Mouse (Mus musculus) brain, embryonic 18.5 days (tissue): ENCODE measurements around the gene Ypel2.
A peak's percentile ranks its signal among the peaks of the same experiment; 100 is the strongest.

Source experiments
- DNase-seq: peaks from one replicate; pipeline ENCODE4 v3.0.0-alpha.2; 2012; ENCODE audit warnings: low read depth, low spot score

The Ypel2 gene

DNA sequence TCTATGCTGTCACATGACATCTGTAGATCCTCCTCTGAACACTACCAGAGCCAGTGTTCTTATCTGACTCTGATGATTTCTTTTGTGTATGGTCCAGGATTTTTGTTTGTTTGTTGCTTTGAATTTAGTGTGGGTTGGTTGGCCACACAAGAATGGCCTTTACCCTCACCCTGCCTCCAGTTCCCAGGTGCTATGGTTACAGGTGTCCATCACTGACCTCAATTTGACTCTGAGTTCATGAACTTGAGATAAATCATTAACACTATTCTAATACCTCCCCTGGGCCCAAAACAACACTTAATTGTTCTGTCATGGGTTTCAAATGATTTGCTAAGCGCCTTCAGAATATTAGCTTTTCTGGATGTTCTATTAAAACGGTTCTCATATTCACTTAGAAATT, 61.3 kb downstream of the Ypel2 start:
- DNase-seq: no peak

DNA sequence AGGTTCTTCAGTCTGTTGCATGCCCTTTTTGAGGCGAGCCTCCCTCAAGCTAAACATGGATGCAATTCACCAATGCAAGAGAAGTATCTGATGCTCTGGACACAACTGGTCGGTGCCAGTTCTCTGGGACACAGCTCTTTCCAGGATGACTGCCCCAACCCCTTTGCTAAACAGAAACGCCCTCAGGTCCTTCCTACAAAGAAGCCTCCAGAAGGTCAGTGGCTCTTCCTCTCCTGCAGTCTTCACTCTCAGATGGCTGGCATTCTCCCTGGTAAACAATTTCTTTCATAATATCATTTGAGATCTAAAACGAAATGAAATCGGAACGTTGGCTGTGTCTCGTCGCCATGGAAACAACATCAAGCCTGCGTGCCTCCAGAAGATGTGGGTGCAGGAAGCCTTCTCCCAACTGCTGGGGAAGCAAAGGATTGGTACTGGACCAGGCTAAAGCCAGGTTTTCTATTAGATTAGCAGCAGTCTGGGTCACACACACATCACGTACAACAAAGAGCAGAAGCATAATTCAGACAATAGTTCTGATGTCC, 62.8 kb downstream of the Ypel2 start:
- peak; percentile 57 for DNase-seq

- DNase-seq: no peak
Measured at GRCm38 (mm10) chr11:86929985-86930384, 63.5 kb downstream of the Ypel2 start.

GRCm38 (mm10) chr11:86929531-86929930, 64.0 kb downstream of the Ypel2 start:
- DNase-seq: no peak

DNA sequence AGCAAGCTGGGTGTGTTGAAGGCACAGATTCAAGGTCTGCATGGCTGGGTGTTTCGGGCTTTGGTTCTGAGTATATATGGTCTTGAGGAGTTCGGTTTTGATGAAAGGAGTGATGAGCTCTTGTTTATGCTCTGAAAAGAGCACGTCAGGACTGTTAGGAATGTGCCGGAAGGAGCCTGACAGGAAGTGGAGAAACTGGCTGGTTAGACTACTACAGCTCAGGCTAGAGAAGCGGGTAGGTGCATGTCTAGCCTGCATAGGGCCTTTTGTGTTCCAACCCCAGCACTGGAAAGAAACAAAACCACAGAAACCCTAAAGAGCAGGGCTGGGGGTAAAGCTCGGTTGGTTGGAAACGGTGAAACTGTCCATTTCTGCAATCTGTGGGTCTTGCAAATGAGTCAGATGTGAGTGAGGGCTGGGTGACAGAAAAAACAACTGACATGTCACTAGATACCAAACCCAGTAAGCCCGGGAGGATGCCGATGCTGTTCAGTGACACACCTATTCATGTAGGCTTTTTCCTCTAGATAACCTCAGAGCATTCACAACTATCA, 68.3 kb downstream of the Ypel2 start:
- no peak for DNase-seq

GRCm38 (mm10) chr11:86924629-86925028, 68.9 kb downstream of the Ypel2 start:
- DNase-seq: no peak

- DNase-seq: no peak
Measured at GRCm38 (mm10) chr11:86923654-86924053, 69.9 kb downstream of the Ypel2 start.

DNA sequence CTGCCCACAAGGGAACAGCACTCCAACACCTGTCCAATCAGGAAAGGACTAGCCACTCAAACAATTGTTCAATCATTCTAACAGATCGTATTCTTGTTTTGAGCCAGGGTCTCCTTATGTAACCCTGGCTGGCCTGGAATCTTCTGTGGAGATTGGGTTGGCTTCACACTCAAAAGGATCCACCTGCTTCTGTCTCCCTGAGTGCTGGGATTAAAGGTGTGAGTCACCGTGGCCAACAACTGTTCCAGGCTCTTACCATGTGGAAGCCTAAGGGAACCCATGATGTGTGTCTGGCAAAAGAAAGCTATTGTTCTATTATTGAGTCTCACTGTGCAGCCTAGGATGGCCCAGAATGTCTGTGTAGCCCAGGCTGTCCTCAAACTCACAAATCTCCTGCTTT, 71.5 kb downstream of the Ypel2 start:
- no peak for DNase-seq

DNA sequence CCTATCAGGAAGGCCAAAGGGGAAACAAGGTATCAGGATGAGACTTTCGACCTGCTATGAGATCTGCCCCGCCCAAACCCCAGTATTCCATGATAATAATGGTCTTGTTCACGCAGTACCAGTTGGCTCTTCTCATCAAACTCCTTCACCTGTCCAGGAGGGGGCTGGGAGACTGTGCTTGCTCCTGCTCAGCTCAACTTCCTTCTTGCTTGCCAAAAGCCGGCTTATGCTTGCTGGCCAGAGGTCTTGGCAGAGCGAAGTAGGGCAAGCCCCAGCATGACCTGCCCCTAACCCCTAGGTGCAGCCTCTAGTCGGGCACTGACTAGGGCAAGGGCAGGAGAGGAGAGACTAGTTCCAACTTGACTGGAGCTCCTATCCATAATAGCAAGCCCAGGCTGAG, 72.2 kb downstream of the Ypel2 start:
- DNase-seq: no peak

- no peak for DNase-seq
Measured at GRCm38 (mm10) chr11:86920111-86921080, 73.1 kb downstream of the Ypel2 start.

GRCm38 (mm10) chr11:86919468-86919867, 74.0 kb downstream of the Ypel2 start:
- no peak for DNase-seq

- DNase-seq: no peak
Measured at GRCm38 (mm10) chr11:86917536-86917935, 76.0 kb downstream of the Ypel2 start.

GRCm38 (mm10) chr11:86916596-86917249, 76.8 kb downstream of the Ypel2 start:
- no peak for DNase-seq

- no peak for DNase-seq
Measured at GRCm38 (mm10) chr11:86914329-86914728, 79.2 kb downstream of the Ypel2 start.

GRCm38 (mm10) chr11:86910244-86910643, 83.3 kb downstream of the Ypel2 start:
- DNase-seq: no peak

- DNase-seq: no peak
Measured at GRCm38 (mm10) chr11:86909028-86909427, 84.5 kb downstream of the Ypel2 start.

DNA sequence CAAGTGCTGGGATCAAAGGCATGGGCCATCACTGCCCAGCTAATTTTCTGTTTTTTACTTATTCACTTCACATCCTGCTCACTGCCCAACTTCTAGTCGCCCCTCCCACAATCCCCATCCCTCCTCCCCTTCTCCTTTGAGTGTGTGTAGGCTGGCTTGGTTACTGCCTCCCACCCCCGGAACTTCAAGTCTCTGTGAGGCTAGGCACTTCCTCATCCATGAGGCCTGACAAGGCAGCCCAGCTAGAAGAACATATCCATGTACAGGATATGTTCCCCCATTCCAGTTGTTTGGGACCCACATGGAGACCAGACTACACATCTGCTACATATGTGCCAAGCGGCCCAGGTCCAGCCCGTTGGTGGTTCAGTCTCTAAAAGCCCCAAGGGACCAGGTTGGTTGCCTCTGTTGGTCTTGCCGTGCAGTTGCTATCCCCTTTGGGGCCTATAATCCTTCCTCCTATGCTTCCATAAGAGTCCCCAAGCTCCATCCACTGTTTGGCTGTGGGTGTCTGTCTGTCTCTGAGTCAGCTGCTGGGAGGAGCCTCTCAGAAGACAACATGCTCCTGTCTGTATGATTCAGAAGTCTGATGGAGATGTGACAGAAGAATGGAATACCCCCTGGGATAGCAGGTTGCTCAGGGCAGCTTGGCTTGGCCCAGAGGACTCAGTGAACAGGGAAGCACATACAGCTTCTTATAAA, 85.5 kb downstream of the Ypel2 start:
- DNase-seq: no peak

- no peak for DNase-seq
Measured at GRCm38 (mm10) chr11:86906767-86907662, 86.5 kb downstream of the Ypel2 start.

GRCm38 (mm10) chr11:86906257-86906656, 87.2 kb downstream of the Ypel2 start:
- no peak for DNase-seq

GRCm38 (mm10) chr11:86905261-86905660, 88.2 kb downstream of the Ypel2 start:
- DNase-seq: no peak

DNA sequence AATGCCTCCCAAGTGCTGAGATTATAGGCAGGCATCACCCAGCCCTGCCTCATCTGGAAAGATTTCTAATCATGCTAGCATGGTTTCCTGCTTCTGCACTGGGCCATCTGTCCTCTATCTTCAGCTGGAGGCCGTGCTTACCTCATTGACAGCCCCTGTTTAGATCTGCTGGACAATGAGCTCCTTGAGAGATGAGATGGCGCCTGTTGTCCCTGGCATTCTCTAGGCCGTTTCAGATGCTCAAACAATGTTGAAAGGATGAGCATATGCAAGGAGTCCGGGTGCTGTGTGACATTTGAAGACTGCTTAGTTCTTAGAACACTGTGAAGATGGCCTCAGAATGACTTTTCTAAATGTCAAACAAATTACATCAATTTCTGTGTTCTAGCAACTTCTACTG, 88.8 kb downstream of the Ypel2 start:
- DNase-seq: no peak
